Mouse (Mus musculus): Measurements from ENCODE around the gene Ttc9c.
A peak's percentile ranks its signal among the peaks of the same experiment; 100 is the strongest.
"Not testable (repeated sequence)": the region's sequence is repeated elsewhere in the genome, so short reads cannot be mapped to it uniquely, and the experiment has no call there.

Ttc9c gene

GRCm38 (mm10) chr19:8818801-8819595 is at the start of gene Ttc9c:
TSS of gene Ttc9c (minus strand) at chr19:8819333.
- peak; percentile 99 for DNase-seq (ENCODE audit: low spot score)

GRCm38 (mm10) chr19:8864265-8864664 is 45.1 kb upstream of the Ttc9c start:
- DNase-seq (ENCODE audit: low spot score), result no peak

- no peak for DNase-seq (ENCODE audit: low spot score)
Observed at GRCm38 (mm10) chr19:8859018-8859417, 39.9 kb upstream of the Ttc9c start.

GRCm38 (mm10) chr19:8857689-8858088 is 38.6 kb upstream of the Ttc9c start:
- no peak for DNase-seq (ENCODE audit: low spot score)

GRCm38 (mm10) chr19:8853117-8853516 is 34.0 kb upstream of the Ttc9c start:
- DNase-seq (ENCODE audit: low spot score), result no peak

GRCm38 (mm10) chr19:8852236-8852928 is 33.2 kb upstream of the Ttc9c start:
- no peak for DNase-seq (ENCODE audit: low spot score)

- no peak for DNase-seq (ENCODE audit: low spot score)
Observed at GRCm38 (mm10) chr19:8851639-8852038, 32.5 kb upstream of the Ttc9c start.

- DNase-seq (ENCODE audit: low spot score), result peak; percentile 77
Observed at GRCm38 (mm10) chr19:8850402-8850901, 31.3 kb upstream of the Ttc9c start, which contains the start of gene Lrrn4cl. TSS of gene Lrrn4cl (plus strand) at chr19:8850768.

- no peak for DNase-seq (ENCODE audit: low spot score)
Observed at GRCm38 (mm10) chr19:8848356-8848755, 29.2 kb upstream of the Ttc9c start.

- peak; percentile 60 for DNase-seq (ENCODE audit: low spot score)
Observed at GRCm38 (mm10) chr19:8844371-8845129, 25.4 kb upstream of the Ttc9c start.

- DNase-seq (ENCODE audit: low spot score), result no peak
Observed at GRCm38 (mm10) chr19:8842961-8843360, 23.8 kb upstream of the Ttc9c start.

GRCm38 (mm10) chr19:8841012-8841411 is 21.9 kb upstream of the Ttc9c start:
- no peak for DNase-seq (ENCODE audit: low spot score)

GRCm38 (mm10) chr19:8839908-8840791 is 21.0 kb upstream of the Ttc9c start:
- DNase-seq (ENCODE audit: low spot score), result peak; percentile 75

- DNase-seq (ENCODE audit: low spot score), result no peak
Observed at GRCm38 (mm10) chr19:8839103-8839907, 20.2 kb upstream of the Ttc9c start, which contains the start of gene Gng3. TSS of gene Gng3 (minus strand) at chr19:8839194.

- peak; percentile 42 for DNase-seq (ENCODE audit: low spot score)
Observed at GRCm38 (mm10) chr19:8838041-8838730, 19.1 kb upstream of the Ttc9c start.

- peak; percentile 89 for DNase-seq (ENCODE audit: low spot score)
Observed at GRCm38 (mm10) chr19:8837251-8837791, 18.2 kb upstream of the Ttc9c start, which contains the start of gene Bscl2. TSS of gene Bscl2 (plus strand) at chr19:8837467.

GRCm38 (mm10) chr19:8836327-8836726 is 17.2 kb upstream of the Ttc9c start:
- not testable (repeated sequence) for DNase-seq (ENCODE audit: low spot score)

GRCm38 (mm10) chr19:8832971-8833370 is 13.8 kb upstream of the Ttc9c start:
- no peak for DNase-seq (ENCODE audit: low spot score)

GRCm38 (mm10) chr19:8831262-8831661 is 12.1 kb upstream of the Ttc9c start:
- DNase-seq (ENCODE audit: low spot score), result no peak
